ENCODE assay signal across 24 mouse cellular contexts in the genomic region with DNA sequence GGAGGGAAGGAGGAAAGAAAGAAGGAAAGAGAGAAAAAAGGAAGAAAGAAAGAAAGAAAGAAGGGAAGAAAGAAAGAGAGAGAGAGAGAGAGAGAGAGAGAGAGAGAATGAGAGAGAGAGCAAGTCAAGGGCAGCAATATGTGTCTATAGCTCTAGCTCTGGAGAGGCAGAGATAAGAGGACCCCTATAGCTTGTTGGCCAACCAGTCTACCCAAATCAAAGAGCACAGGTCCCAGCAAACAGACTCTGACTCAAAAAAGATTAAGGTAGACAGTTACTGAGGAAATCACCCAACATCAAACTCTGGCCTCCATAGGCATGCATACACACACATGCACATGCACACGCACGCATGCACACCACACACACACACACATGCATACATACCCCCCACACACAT. TPM values are rescaled to one million over a fixed set of nuclear protein-coding genes. Genes with fewer than 3 reads are reported as not detected.
DNase-seq lines count a peak whose midpoint lies in the region; ATAC-seq lines count a peak whose summit lies in the region.
"Had no signal": no experiment of that assay in that cellular context is flagged by ENCODE, and none has a peak within 500 bp of the region (broad histone marks: within the 10 kb centered on the region; RNA-seq: fewer than 3 reads in every experiment).

No protein-coding gene starts in this region.

- H3K27me3 ChIP-seq in forebrain, embryonic 11.5 days (ENCODE audit: control insufficient read depth, insufficient read depth, low read length): no peaks in the 10 kb centered on the region
- H3K27me3 ChIP-seq in forebrain, embryonic 13.5 days: peaks cover 20% of the 10 kb centered on the region
- no peaks in the 10 kb centered on the region for H3K27me3 ChIP-seq in liver, embryonic 11.5 days (replicated peaks; ENCODE audit: control insufficient read depth, insufficient read depth, low read length)
- no peaks in the 10 kb centered on the region for H3K27me3 ChIP-seq in liver, embryonic 15.5 days
- H3K27me3 ChIP-seq: embryonic facial prominence, embryonic 15.5 days; heart, embryonic 15.5 days; hindbrain, embryonic 13.5 days had no signal

- no peak overlapping the region for H3K4me2 ChIP-seq in forebrain, embryonic 11.5 days (ENCODE audit: low read depth, low read length, severe bottlenecking)
- H3K4me2 ChIP-seq in forebrain, embryonic 13.5 days: no peak overlapping the region
- H3K4me2 ChIP-seq in liver, embryonic 11.5 days: no peak overlapping the region
- peak overlapping the region; percentile 18; the same call in 1 of the 2 replicates for H3K4me2 ChIP-seq in liver, embryonic 15.5 days
- H3K4me2 ChIP-seq: embryonic facial prominence, embryonic 15.5 days; heart, embryonic 11.5 days; heart, embryonic 15.5 days; hindbrain, embryonic 13.5 days had no signal

- no peaks in the 10 kb centered on the region for H3K9me3 ChIP-seq in forebrain, embryonic 11.5 days (ENCODE audit: control insufficient read depth, low read length)
- no peaks in the 10 kb centered on the region for H3K9me3 ChIP-seq in forebrain, embryonic 13.5 days (replicated peaks)
- H3K9me3 ChIP-seq in liver, embryonic 11.5 days (ENCODE audit: control insufficient read depth, low read length): no peaks in the 10 kb centered on the region
- H3K9me3 ChIP-seq in liver, embryonic 15.5 days (replicated peaks): no peaks in the 10 kb centered on the region
- H3K9me3 ChIP-seq: embryonic facial prominence, embryonic 15.5 days; forebrain, embryonic 10.5 days; heart, embryonic 15.5 days; hindbrain, embryonic 13.5 days had no signal

- DNase-seq in forebrain, embryonic 11.5 days (ENCODE audit: low spot score): peak; percentile 1
- DNase-seq in liver, embryonic 11.5 days (ENCODE audit: low spot score): no peak
- DNase-seq in spleen, postnatal 4 days (ENCODE audit: low spot score in 2 of 2): no peak
- no peak for DNase-seq in lung, postnatal 10 days
- no peak for DNase-seq in testis, postnatal 14 days (ENCODE audit: low spot score)
- DNase-seq: adrenal gland, postnatal 10 days; cerebellum, adult 18-20 months; cerebellum, adult 9-11 months; cerebellum, postnatal 36 days; embryo, embryonic 11 days; gastrocnemius, postnatal 14 days; heart, adult 2 months; heart, postnatal 14 days had no signal

- H3K9ac ChIP-seq in forebrain, embryonic 11.5 days (ENCODE audit: low read length): no peak overlapping the region
- H3K9ac ChIP-seq in forebrain, embryonic 13.5 days: no peak overlapping the region
- H3K9ac ChIP-seq in liver, embryonic 11.5 days (ENCODE audit: low read depth, low read length): no peak overlapping the region
- no peak overlapping the region for H3K9ac ChIP-seq in liver, embryonic 15.5 days
- H3K9ac ChIP-seq: embryonic facial prominence, embryonic 15.5 days; heart, embryonic 15.5 days; hindbrain, embryonic 13.5 days had no signal

- H3K4me3 ChIP-seq in forebrain, embryonic 11.5 days (ENCODE audit: low read depth, low read length): no peak overlapping the region
- H3K4me3 ChIP-seq in forebrain, embryonic 13.5 days: no peak overlapping the region
- no peak overlapping the region for H3K4me3 ChIP-seq in liver, embryonic 11.5 days (ENCODE audit: low read depth, low read length)
- H3K4me3 ChIP-seq in liver, embryonic 15.5 days (replicated peaks): no peak overlapping the region
- H3K4me3 ChIP-seq: embryonic facial prominence, embryonic 15.5 days; erythroblast, embryonic 14.5 days; forebrain, embryonic 10.5 days; heart, adult 2 months; heart, embryonic 15.5 days; hindbrain, embryonic 13.5 days had no signal

- no peak for ATAC-seq in forebrain, embryonic 11.5 days (replicated peaks; ENCODE audit: low FRiP score)
- no peak for ATAC-seq in forebrain, embryonic 13.5 days
- peak; percentile 92 for ATAC-seq in liver, embryonic 11.5 days (replicated peaks; ENCODE audit: low FRiP score)
- peak; percentile 91 for ATAC-seq in liver, embryonic 15.5 days (ENCODE audit: insufficient read depth)
- peak; percentile 86 for ATAC-seq in megakaryocyte-erythroid progenitor cell, adult 5-6 weeks (replicated peaks; ENCODE audit: low FRiP score, low TSS enrichment, poor library complexity, severe bottlenecking)
- ATAC-seq: forebrain, embryonic 16.5 days had no signal

- H3K27ac ChIP-seq in forebrain, embryonic 11.5 days (ENCODE audit: low read depth, low read length): no peak overlapping the region
- no peak overlapping the region for H3K27ac ChIP-seq in forebrain, embryonic 13.5 days
- peak overlapping the region; percentile 19; the same call in 1 of the 2 replicates for H3K27ac ChIP-seq in liver, embryonic 11.5 days (ENCODE audit: low read depth, low read length)
- peak overlapping the region; percentile 48; the same call in 1 of the 2 replicates for H3K27ac ChIP-seq in liver, embryonic 15.5 days (replicated peaks)
- H3K27ac ChIP-seq: embryonic facial prominence, embryonic 15.5 days; forebrain, embryonic 10.5 days; heart, adult 2 months; heart, embryonic 15.5 days; hindbrain, embryonic 13.5 days had no signal

- no peaks in the 10 kb centered on the region for H3K36me3 ChIP-seq in forebrain, embryonic 11.5 days (ENCODE audit: control insufficient read depth, insufficient read depth, low read length)
- H3K36me3 ChIP-seq in forebrain, embryonic 13.5 days (ENCODE audit: poor library complexity, severe bottlenecking): no peaks in the 10 kb centered on the region
- no peaks in the 10 kb centered on the region for H3K36me3 ChIP-seq in liver, embryonic 11.5 days (ENCODE audit: control insufficient read depth, insufficient read depth, low read length)
- H3K36me3 ChIP-seq in liver, embryonic 15.5 days (replicated peaks): no peaks in the 10 kb centered on the region
- H3K36me3 ChIP-seq: embryonic facial prominence, embryonic 15.5 days; forebrain, embryonic 10.5 days; heart, embryonic 15.5 days; hindbrain, embryonic 13.5 days had no signal

- 98% methylated on average over 2 of the region's 2 CpGs for WGBS in forebrain, embryonic 11.5 days
- WGBS in forebrain, embryonic 13.5 days: 100% methylated on average over 2 of the region's 2 CpGs
- 74% methylated on average over 2 of the region's 2 CpGs for whole genome bisulfite sequencing in liver, embryonic 11.5 days
- WGBS in liver, embryonic 15.5 days (ENCODE audit: insufficient replicate concordance): 39% methylated on average over 2 of the region's 2 CpGs

- no peaks in the 10 kb centered on the region for H3K4me1 ChIP-seq in forebrain, embryonic 11.5 days (replicated peaks; ENCODE audit: control insufficient read depth, insufficient read depth, low read length)
- peaks cover 10% of the 10 kb centered on the region for H3K4me1 ChIP-seq in forebrain, embryonic 13.5 days
- peaks cover 7% of the 10 kb centered on the region; the same call in 1 of the 2 replicates for H3K4me1 ChIP-seq in liver, embryonic 11.5 days (replicated peaks; ENCODE audit: control insufficient read depth, insufficient read depth, low read length)
- peaks cover 26% of the 10 kb centered on the region for H3K4me1 ChIP-seq in liver, embryonic 15.5 days (replicated peaks)

RNA-seq across cellular contexts. Expression of gene Arhgef28, which starts 17.7 kb away (rescaled TPM):
- polyA plus RNA-seq in forebrain, embryonic 11.5 days (2014; fragmentation: Nextera tagmentation; extraction: Ambion mirVana): 6.3 and 8.0 TPM in 2 replicates
- polyA plus RNA-seq in forebrain, embryonic 13.5 days (2015; fragmentation: Nextera tagmentation; extraction: Ambion mirVana): 7.0 TPM in 2 replicates
- 2.7 and 2.9 TPM in 2 replicates for polyA plus RNA-seq in liver, embryonic 11.5 days (2014; fragmentation: Nextera tagmentation; extraction: Ambion mirVana)
- 0.60 and 1.1 TPM in 2 replicates for polyA plus RNA-seq in liver, embryonic 15.5 days (2015; fragmentation: Nextera tagmentation; extraction: Ambion mirVana)
- 0.79 and 1.1 TPM in 2 replicates for total RNA-seq in megakaryocyte-erythroid progenitor cell, adult 5-6 weeks (2014; fragmentation: Nextera tagmentation)
- 1.5 and 2.0 TPM in 2 replicates for total RNA-seq in megakaryocyte-erythroid progenitor cell, adult 5-6 weeks (2017)
- total RNA-seq: MEL had no signal

Comparison
In these comparisons a context has a peak if more than half of its experiments do, and no peak if none do; other contexts are left out.
1. ATAC-seq: peak in liver, embryonic 11.5 days (single experiment), liver, embryonic 15.5 days (single experiment) and megakaryocyte-erythroid progenitor cell, adult 5-6 weeks (single experiment); none in forebrain, embryonic 11.5 days (single experiment) and forebrain, embryonic 13.5 days (single experiment).
2. H3K27ac ChIP-seq: peak in liver, embryonic 11.5 days (single experiment) and liver, embryonic 15.5 days (single experiment); none in forebrain, embryonic 11.5 days (single experiment) and forebrain, embryonic 13.5 days (single experiment).